Mouse (Mus musculus) stomach, postnatal 0 days (tissue): ENCODE data around the gene Sox5.

Source experiments
- CTCF ChIP-seq: IDR thresholded peaks from 2 replicates; pipeline ENCODE4 v1.5.1; 2016; ENCODE audit warnings: antibody characterized with exemption, low read depth, mild to moderate bottlenecking, moderate library complexity
- EP300 ChIP-seq: optimal IDR thresholded peaks from 2 replicates; pipeline ENCODE3; 2016; ENCODE audit warnings: antibody characterized with exemption

GRCm38 (mm10) chr6:143858551-143858950, 923.2 kb downstream of the Sox5 start:
- TF ChIP-seq CTCF (no peak), EP300 (no peak)
